Mouse (Mus musculus) kidney, postnatal 4 days (tissue): ENCODE measurements around the gene Higd2a.
"Not testable (repeated sequence)": the region's sequence is repeated elsewhere in the genome, so short reads cannot be mapped to it uniquely, and the experiment has no call there.

Experiments used
- DNase-seq, 2 experiments: peaks; one replicate each; pipeline ENCODE4 v3.0.0; 2021; ENCODE audit warnings: mixed read lengths in 2 of 2

Higd2a gene

GRCm38 (mm10) chr13:54582860-54583259 lies 7.1 kb upstream of the Higd2a start:
- DNase-seq = no peak

GRCm38 (mm10) chr13:54585831-54586230 lies 4.2 kb upstream of the Higd2a start:
- DNase-seq = no peak

- no peak for DNase-seq
These were observed 502 bp upstream of the Higd2a start for GRCm38 (mm10) chr13:54589414-54589995.

GRCm38 (mm10) chr13:54591776-54592356 lies 1.9 kb downstream of the Higd2a start:
- no peak for DNase-seq

DNA sequence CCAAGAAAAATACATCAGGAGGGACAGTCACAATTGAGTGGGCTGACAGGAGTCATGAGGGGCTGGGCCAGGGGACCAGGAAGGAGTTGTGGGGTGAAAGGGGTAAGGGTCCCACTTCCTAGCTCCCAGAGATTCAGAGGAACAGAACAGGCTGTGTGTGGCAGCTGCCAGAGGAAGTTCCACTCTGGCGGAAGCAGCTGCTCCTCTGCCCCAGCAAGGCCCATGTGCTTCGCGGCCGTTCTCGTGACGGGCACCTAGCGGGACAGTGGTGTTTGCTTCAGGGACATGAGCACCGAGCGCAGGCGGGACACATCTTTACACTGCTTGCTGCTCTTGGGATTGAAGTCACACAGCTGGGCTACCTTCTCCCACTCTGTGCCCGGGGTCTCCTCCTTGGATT lies 3.6 kb downstream of the Higd2a start:
- DNase-seq = no peak

GRCm38 (mm10) chr13:54596107-54596690 lies 6.2 kb downstream of the Higd2a start:
- no peak for DNase-seq

DNA sequence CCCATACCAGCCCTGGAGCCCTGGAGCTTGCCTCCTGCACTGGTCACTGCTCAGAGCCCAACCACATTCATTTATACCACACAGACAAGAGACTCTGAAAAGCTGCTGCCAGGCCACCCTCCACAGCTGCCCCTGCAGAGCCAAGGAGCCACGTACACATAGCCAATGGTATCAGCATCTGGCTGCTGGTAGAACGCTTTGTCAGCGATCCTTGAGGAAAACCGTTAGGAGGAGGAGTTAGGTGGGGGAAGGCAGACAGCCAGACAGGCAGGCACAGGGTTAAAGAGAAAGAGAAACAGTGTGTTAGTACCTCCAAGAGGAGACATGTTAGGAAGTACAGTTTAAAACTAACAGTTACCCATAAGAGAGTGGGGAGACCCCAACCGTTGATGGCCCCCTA lies 6.9 kb downstream of the Higd2a start:
- no peak for DNase-seq

DNA sequence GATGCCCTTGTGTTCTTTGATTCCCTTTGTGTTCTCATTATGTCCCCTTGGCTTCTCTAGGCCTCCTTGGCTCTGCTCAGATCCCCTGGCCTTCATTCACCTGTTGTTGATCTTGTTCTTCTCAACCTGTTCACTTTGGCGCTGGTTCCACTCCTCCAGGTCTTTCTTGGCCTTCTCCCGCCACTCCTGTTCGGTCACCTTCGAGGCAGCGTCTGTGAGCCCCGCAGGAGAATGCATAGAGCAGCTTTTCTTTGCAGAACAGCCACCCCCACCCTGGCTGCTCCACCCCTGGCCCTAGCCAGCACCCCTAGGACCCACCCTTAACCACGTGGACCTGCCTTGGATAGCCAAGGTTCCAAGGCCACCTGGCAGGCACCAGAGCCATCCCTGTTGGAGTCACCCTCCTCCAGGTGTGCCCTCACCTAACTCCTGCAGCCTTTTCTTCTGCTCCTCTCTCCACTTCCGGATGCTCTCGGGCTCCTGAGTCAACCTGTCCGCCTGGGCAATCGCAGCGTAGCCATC lies 8.7 kb downstream of the Higd2a start:
- no peak for DNase-seq

DNA sequence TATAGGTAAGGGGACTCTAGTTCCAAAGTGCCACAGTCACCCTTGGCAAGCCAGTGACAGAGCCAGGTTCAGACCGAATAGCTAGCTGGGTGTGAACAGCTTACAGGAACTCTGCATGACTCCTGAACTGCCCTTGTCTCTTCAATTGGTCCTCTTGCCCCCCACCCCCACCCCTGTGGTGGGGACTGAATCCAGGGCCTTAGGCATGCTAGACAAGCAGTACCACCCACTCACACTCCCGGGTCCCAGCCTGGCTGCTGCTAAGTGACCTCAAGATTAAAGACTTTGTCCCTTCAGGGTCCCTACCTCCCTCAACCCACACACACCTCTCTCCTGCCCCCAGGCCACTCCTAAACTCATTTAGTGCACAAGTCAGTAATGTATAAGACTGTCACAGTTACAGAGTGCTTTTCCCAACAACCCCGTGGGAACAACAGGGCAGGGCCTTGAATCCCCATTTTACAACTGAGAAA lies 12.7 kb downstream of the Higd2a start:
- DNase-seq = no peak

DNA sequence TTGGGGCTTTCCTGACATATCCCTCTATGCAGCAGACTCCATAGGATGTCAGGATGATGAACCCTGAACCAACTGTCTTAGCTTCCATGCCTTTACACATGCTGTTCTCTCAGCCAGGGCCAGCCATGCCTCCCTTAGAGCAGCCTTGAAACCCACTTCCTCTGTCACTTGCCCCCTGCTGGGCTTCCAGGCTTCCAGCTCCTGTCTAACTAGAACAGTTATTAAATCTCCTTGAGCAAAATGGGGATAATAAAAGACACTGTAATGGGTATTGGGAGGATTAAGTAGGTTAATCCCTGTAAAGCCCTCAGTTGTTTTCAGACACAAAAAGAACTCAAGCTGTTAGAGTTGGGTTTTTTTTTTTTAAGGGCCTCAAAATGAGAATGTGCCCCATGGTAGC lies 13.5 kb downstream of the Higd2a start:
- DNase-seq = no peak

DNA sequence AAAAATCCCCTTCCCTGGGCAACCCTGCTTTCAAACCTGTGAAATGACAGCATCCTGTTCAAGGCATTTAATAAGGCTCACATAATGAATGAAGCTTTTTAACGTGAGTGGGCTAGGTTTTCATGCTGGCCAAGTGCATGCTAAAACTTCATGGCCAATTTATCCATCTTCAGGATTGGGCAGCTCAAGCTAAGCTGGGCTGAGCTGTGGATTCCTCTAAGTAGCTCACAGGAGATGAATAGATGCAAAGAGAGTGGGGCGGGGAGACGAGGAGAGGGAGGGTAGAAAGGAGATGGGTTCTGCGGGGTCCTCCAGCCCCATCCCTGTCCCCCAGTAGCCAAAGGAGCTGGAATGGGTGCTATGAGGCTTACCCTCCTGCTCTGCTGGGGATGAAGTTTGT lies 14.2 kb downstream of the Higd2a start:
- no peak for DNase-seq

DNA sequence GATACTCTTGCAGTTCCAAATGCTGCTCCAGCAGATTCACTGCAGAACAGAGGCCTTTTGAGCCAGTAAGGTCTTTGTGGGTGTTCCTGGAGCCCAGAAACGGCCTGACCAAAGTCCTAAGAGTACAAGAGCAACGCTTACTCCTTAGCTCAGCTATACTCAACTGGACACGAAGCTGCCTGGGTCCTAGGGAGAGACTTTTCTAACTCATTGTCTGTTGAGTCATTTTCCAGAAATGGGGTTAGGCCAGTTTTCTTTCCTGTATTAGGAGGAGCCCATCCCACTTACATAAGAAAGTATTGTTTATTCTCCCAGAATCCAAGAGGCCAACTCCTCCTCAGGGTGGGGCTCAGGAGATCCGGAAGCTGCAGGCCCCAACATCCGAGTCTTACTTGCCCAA lies 15.4 kb downstream of the Higd2a start:
- DNase-seq = no peak

DNA sequence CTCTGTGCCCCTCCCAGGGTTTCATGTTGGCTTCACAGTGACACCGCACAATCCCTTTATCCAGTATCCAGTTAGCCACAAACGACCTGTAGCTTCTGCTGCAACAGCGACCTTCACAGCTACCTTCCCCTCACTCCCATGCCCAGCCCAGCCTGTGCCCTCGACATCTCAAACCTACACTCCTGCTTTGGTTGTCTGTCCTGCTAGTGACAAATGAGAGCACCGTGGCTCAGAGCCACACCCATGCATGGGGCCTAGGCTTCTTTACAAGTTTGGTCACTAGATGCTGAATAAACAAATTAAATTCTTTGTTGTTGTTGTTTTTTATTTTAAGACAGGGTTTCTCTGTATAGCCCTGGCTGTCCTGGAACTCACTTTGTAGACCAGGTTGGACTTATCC lies 17.2 kb downstream of the Higd2a start:
- no peak for DNase-seq

DNA sequence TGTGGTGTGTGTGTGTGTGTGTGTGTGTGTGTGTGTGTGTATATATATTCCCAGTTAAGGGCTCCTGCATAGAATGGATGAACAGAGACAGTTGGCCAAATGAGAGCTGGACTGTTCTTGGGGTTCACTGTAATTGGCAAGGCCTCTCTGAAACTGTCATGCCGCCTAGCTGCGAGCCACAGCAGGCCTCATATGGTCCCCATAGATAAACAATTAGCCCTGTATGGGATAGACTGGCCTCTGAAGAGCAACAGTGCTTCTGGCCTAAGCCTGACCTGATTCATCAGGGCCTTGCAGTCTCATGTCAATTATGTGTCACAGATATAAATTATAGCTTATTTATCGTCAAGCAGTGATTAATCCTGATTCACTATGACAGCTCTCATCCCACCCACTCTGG lies 18.0 kb downstream of the Higd2a start:
- no peak for DNase-seq

- no peak for DNase-seq
These were observed 18.7 kb downstream of the Higd2a start for GRCm38 (mm10) chr13:54608666-54609065.

GRCm38 (mm10) chr13:54609301-54609700 lies 19.3 kb downstream of the Higd2a start:
- no peak for DNase-seq

DNA sequence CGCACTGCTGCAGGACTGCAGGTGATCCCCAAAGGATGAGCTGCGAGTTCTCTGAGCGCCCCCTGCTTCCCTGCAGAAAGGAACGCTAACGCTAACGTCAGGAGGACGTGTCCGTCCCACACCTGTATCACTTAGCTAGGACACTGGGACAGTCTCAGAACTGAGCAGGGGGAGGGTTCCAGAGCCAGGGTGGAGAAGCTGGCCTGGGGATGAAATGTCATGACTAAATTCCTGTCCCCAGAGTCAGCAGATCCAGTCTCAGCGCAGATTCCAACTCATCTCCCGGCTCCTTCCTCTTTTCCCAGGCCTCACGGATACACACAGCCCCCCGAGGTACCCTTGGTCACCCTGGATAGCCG lies 20.6 kb downstream of the Higd2a start:
- no peak for DNase-seq

DNA sequence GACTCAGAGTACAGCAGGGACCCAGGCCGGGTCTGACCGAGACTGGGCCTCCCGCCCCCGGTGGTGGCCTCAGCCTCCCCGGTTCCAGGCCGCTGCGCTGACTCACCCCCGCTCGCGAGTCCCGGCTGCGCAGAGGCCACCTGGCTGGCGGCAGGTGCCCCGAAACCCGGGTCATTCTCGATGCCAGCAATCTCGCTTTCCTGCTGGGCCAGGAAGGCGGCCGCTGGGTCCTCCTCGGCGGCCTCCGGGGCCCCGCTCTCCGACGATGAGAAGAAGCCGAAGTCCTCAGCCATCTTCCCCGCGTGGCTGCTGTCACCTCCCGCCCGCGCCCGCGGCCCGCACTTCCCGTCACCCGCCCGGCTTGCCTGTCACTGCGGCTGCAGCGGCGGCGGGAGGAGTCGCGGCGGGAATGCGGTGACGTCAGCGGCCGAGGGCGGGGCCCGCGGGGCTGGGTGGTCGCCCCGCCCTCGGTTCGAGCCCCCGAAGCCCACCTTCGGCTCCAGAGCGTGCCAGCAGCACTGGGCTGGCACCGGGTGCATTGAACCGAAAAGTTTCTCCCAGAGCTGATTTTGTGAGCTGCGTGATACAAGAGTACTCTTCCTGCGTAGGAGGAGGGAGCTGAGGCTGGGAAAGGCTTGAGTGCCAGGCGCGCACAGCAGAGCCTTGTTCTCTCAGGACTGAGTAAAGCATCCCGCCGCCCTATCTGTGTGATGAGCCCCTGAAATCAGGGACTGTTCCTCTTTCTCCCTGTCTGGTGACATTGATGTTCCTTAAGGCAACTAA lies 21.2 kb downstream of the Higd2a start, which contains the start of gene Cltb:
Gene Cltb, minus strand, starts transcription at position 373 of the 783 bp plus-strand sequence.
- DNase-seq = peak; percentile 93 to 94

DNA sequence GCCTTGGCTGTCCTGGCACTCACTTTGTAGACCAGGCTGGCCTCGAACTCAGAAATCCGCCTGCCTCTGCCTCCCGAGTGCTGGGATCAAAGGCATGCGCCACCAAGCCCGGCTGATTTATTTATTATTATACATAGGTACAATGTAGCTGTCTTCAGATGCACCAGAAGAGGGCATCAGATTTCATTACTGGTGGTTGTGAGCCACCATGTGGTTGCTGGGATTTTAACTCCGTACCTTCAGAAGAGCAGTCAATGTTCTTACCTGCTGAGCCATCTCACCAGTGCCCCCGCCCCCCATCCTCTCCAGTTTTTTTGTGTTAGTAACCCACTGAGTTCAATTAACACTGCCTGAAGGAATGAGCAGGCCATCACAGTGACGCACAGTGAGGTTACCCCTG lies 23.1 kb downstream of the Higd2a start:
- DNase-seq = not testable (repeated sequence)

DNA sequence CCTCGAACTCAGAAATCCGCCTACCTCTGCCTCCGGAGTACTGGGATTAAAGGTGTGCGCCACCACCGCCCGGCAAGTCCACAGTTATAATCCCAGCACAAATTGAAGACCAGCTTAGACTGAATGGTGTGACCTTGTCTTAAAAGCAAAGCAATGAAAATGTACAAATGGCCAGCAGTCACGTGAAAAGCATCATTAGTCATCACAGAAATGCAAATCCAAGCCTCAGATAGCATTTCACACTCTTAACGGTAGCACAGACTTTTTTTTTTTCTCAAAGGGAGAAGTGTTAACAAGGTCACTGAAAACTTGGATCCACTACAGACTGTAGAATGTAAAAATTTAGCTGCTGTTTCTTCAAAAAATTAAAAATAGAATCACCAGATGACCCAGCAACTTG lies 26.3 kb downstream of the Higd2a start:
- DNase-seq = no peak

DNA sequence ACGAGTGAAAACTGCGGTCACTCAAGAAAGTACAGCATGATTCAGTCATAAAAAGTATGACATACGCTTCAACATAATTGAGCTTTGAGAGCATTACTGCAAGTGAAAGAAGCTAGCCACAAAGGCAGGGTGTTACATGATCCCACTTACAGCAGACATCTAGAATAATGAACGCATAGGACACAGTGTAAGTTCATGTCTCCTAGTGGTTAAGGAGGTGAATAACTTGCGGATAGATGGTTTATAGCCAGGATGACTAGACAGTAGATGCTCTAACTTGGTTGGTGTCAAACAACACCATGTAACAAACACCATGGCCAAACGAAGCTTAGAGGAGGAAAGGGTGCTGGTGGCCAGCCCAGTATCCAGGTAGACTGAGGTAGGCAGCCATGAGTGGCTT lies 27.0 kb downstream of the Higd2a start:
- DNase-seq = no peak

DNA sequence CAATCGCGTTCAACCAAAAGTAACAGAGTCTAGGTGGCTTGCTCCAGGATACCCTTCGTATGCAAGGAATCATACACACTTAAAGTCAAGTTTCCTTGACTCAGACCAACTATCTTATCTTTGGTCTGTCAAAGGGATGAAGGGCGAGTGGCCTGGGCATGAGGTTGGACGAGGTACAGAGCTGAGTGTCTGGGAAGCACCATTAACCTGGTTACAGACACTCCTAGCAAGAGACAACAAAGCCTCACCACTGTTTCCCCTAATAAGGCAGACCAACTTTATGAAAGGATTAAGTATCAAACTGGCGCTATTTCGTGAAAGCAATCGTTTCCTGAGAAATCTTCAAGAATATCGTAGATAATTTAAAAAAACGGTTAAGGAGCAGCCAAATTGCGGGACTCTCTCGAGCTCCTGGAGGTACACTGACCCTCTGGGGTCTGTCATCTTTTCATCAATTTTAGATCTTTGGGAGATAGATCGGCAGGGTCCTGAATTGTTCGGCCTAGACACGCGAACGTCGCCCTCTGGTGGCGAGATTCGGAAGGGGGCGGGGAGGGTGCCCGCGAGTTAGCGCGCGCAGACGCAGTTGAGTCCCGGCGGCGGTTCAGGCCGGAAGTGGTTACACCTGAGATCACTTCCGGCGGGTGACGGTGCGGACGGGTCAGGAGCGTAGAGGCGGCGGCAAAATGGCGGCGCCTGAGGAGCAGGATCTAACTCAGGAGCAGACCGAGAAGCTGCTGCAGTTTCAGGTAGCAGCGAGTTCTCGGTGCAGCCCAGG lies 31.3 kb downstream of the Higd2a start, which contains the start of gene Faf2:
Gene Faf2, plus strand, starts transcription at position 630 of the 778 bp plus-strand sequence.
- DNase-seq = peak; percentile 99
